Mouse (Mus musculus) spleen, postnatal 10 days (tissue): ENCODE measurements around the gene Dnaja3.

Experiments used
- DNase-seq, 2 experiments: peaks; one replicate each; pipeline ENCODE4 v3.0.0; 2021 to 2022; ENCODE audit warnings: low spot score in 2 of 2

Dnaja3 gene

DNA sequence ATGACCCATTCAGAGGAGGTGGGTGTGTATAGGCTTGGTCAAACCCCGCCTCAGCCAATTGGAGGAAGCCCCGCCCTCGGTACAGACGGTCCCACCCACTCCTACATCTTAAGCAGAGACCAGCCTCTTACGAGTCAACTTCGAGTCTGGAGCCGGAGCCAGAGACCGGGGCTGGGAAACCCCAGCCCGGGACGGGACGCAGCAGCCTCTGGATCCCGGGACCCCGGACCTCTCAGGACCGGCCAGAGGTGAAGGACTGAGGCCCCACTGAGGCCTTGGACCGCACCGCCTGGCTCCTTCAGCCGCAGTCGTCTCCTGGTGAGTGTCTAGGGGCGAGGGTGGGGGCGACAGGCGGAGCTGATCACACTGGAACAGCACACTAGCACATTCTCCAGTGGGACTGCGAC lies at the start of gene Dnaja3, which contains the start of gene Vasn:
Dnaja3 (plus strand) TSS at position 159 of the 407 bp plus-strand sequence.
Vasn (plus strand) TSS at position 111 of the 407 bp plus-strand sequence.
- peak; percentile 60 to 85 for DNase-seq

DNA sequence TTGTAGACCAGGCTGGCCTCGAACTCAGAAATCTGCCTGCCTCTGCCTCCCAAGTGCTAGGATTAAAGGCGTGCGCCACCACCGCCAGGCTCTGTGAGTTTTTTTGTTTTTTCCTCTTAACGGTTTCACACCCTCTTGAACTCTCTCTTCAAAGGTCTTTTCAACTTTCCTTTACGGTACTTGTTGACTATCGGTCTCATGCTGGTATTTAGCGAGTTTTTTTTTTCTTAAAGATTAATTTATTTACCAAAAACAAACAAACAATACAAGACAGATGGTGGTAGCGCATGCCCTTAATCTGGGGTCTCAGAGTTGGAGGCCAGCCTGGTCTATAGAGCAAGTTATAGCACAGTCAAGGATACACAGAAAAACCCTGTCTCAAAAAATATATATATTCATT lies 49.6 kb upstream of the Dnaja3 start:
- no peak for DNase-seq

DNA sequence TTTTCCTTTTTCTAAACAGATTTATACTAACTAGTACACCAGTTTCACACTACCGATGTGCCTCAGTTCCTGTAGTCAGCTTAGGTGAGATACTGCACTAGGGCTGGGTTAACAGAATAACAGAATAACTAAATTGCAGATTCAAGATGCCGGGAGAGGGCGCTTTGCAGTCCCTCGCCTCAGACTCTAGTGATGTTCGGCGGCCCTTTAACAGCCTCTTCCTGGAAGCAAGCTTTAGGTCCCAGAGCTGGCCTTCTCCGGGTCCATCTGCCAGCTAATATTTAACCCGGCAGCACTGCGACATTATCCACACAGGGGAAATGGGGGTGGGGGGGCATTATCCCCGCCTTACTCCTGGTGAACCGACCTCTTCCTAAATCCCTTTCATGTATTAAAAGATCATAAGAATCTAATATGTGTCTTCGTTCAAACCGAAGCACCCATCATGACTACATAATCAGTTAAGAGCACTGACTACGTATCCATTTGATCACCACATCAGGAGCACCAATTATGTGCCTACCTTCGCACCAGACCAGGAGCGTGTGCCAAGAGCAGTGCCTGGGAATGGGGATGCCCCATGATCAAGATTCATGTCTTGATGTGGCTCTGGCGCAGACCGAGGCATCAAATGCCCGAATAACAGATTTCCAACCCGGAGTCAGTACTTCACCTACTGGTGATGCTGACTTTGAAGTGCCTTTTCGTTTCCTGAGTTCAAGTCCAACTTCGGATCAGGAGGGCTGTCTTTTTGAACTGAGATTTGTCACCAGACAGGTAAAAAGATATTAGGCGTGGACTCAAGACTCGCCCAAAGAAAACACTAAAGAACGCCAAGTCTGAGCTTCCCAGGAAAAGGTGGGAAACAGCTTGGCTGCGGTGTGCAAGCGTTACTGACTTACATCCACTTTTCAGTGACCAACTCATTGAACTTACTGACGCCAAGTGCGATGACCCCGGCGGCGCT lies 46.6 kb upstream of the Dnaja3 start:
- peak in 1 of 2 experiments; percentile 65 for DNase-seq

DNA sequence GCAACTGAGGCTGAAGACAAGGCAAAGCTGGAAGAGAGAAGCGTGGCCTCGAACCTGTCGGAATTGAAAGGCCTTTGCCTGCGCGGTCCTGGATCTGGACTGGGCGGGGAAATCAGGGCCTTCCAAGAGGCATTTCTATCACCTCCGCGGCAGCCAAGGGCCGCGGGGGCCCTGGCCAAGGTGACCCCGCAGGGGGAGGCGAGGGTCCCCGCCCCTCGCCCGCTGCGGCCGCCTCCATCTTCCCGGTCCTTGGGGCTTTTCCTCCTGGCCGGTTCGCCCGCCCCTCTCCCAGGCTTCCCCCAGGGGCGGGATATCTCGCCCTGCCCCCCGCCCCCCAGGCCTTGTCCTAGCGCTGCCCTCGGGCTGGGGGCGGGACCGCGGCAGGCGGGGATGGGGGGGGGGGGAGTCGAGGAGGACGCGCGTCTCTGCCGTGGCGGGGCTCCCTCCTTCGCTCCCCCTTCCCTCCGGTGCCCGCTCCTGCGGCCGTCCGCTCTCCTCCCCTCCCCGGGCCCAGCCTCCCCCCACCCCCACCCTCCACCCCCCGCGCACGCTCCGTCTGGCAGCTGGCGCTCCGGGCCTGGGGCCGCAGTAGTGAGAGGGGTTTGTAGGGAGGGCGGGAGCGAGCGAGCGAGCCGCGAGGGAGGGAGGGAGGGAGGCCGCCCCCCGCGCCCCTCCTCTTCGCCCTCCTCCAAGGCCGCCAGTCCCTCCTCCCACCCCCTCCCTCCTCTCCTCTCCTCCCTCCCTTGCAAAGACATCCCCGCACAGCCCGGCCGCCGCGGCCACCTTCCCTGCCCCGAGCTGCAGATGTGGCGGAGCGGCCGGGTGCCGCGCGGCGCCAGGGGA lies 45.6 kb upstream of the Dnaja3 start, which contains the start of gene Glis2:
Glis2 (plus strand) TSS at position 743 of the 843 bp plus-strand sequence.
- DNase-seq, result no peak

DNA sequence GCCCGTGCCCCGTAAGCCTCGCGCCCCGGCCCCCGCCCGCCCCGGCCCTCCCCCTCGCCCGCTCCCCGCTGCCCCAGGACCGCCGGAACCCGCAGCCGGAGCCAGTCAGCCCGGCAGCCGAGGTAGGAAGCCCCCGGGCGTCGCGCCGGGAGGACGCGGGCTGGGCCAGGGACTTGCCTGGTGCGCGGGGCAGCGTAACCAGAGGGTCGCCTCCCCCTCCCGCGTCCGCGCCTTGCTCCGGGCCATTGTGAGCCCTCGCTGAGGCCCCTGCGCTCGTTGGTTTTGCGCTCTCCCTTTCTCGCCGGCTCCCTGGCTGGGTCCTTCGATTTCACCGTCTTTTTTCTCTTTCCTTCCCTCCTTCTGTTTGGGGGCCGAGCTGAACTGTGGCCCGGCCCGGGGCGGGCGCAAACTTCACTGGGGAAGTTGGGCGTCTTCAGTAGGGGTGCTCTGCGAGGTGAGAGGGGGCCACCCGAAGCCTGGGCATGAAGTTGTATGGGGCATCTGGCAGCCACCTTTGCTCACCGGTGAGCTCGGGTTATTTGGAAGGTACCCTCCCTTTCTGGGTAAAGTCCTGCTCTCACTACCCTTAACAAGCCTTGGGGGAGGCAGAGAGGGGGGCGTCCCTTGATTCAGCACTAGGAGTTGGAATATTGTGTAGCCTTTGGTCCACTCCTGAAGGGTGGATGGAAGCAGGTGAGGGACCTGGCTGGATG lies 44.8 kb upstream of the Dnaja3 start:
- peak in 1 of 2 experiments; percentile 29 for DNase-seq

DNA sequence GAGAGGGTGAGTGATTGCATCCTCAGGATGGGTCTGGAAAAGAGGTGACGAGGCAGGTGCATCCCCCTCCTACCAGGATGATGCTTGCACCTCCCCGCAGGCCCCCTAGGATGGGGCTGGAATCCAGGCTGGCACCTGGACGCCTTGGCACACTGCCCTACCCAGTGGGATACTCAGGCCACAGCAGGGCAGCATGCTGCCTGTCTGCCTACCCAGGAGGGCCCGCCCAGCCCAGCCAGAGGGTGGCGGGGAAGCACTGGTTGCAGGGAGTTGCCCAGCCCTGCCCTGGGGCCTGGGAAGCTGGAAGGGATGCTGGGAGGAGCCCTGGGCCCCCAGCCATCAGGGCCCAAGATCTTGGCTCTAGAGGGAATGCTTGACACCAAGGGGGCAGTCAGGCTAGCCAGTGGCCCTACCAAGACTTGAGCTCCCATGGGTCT lies 44.2 kb upstream of the Dnaja3 start:
- DNase-seq, result peak in 1 of 2 experiments; percentile 26

DNA sequence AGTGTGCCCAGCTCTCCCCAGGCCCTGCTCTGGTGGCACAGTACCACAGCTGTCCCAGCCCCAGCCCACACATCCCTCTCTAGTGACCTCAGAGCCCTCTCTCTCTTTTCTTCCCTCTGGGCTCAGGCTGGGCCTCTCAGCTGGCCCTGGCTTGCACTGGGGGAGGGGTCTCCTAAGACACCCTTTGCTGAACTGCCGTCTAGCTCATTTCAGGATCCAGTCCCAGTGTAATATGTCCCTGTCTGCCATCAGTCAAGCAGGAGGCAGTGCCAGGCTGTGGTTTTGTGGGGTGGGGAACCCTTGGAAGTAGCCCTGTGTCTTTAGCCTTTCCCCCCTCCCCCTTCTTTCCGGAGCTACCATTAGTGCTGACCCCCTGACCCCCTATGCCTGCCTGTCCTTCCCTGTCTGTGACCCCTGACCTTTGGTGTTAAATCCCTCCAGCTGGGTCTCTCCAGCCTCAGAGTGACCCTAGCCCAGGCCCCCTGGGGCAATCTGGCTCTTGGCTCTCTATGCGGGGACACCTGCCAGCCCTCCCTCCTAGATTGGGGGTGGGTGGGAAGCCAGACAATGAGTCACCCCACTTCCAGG lies 43.6 kb upstream of the Dnaja3 start:
- DNase-seq, result no peak

DNA sequence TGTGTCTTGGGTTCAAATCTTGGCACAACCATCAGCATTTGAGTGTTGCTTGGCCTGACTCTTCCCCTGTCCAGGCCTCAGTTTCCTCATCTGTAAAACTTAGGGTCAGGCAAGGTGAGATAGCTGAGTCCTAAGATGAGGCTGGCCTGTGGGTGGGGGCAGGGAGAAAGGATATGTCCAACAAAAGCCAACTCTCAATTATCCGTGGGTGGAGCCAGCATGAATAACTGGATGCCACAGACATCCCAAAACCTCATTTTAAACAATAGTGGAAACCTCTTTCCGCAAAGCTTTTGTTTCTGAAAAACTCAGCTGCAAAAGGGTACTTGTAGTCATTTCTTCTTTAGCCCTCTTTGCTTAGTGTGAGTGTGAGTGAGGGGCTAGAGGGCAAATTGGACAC lies 43.0 kb upstream of the Dnaja3 start:
- no peak for DNase-seq

DNA sequence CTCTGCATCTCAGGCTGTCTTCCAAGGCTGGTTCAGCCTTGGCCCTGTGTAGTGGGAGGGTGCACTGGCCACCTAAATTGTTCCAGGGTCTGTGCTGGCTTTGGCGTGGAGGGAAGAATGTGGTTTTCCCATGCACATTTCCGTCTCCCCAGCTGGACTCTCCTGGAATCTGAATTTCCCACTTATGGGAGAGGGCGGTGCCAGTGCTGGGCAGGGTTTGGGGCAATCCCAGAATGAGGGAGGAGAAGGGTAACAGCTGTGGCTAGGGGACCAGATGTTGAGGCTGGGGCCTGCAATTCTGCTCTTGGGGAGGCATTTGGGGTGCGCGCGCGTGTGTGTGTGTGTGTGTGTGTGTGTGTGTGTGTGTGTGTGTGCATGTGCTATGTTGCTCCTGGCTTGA lies 42.5 kb upstream of the Dnaja3 start:
- no peak for DNase-seq

DNA sequence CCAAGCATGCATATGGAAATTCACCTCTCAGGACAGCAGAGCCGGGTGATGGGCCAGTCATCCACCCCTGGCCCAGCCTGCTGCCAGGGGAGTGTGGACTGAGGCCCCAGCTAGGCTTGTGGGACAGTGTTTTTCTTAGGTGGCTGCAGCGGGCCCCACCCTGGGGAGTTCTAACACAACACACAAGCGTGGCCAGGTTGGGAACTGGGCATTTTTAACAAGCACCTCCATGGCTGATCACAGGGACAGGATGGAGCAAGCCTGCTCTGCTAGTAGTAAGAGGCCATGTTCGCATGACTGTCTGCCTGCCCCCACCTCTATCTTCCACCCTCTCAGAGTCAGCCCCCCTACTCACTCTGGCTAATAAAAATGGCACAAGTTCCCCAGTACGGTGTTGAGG lies 41.7 kb upstream of the Dnaja3 start:
- DNase-seq, result no peak

DNA sequence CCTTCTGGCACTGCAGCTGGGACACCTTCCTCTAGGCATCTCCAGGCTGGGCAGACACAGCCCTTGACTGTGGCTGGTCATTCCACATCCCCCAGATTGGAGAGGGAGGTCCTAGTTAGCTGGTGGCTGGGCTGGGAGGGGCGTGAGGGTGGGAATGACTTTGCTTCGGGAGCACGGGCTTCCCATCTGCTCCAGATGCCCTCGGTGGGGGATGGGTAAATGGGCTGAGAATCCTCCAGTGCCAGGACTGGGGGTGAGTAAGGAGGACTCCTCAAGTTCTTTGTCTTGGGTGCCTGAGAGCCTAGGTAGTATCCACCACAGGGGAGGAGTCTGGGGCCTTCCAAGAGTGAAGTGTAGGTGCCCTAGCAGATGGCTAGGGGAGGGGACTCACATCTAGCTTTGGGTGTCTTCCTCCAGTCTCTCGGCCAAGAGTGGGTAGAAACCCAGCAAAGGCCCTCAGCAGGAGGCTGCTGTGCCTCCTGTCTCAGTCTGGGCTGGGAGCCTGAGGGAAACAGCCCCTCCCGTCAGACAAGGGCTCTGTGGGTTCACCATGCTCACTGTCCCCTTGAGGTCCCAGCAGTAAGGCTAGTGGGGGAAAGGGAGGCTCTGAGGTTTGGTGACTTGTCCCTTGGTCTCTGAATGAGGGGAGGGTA lies 40.8 kb upstream of the Dnaja3 start:
- no peak for DNase-seq

DNA sequence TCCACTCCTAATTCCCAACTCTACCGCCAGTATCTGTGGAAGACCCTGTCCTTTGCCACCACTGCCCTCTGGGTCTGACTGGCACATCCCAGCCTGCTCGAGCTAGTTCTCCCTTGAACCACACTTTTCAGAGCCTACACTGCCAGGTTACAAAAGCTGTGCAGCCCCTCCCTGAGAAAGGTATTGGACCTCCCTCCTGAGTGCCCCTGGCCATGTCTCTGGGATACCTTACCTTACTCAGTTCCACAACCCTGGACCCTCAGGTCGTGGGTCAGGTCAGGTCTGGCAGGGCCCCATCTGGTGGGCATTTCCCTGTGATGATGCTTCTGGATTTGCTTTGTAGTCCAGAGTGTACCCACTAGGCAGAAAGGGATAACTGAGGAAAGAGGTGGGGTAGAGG lies 40.2 kb upstream of the Dnaja3 start:
- DNase-seq, result no peak

DNA sequence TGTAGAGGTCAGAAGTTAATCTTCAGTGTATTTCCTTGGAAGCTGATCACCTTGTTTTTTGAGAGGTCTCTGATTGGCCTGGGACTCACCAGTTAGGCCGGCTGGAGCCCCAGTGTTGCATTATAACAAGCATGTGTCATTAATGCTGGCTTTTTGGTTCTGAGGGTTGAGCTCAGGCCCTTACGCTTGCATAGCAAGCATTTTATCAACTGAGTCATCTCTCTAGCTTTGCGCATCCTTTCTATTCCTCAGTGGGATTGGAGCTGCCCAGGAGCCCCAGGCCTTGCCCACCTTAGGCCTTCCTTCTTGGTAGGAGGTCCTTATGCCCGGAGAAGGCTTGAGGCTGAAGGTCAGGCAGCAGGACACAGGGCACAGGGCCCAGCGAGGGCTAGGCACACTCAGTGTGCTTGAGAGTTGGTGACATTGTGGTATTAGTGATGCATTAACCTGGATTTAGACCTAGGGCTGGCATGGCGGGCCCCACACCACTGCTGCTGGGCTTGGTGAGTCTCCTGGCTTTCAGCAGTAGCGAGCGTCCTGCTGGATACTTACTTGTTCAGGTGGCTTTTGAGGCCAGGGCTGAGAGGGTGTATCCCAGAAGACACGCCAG lies 39.0 kb upstream of the Dnaja3 start:
- no peak for DNase-seq

DNA sequence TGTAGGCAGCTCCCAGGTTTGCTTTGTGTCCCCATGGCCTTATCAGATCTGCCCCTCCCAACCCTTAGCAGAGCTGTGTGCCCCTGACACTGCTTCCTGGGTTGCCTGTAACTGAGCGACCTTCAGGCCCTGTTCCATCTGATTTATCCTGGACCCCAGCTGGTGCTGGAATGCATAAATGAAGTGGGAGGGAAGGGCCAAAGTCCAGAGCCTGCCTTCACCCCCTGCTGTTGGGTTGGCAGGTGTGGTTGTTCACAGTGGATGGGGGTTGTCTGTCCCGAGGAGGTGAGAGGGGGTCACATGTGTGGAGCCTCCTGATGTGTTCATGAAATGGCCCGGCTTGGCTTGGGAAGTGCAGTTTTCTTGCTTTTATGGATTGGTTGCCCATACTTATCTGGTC lies 37.6 kb upstream of the Dnaja3 start:
- DNase-seq, result no peak

DNA sequence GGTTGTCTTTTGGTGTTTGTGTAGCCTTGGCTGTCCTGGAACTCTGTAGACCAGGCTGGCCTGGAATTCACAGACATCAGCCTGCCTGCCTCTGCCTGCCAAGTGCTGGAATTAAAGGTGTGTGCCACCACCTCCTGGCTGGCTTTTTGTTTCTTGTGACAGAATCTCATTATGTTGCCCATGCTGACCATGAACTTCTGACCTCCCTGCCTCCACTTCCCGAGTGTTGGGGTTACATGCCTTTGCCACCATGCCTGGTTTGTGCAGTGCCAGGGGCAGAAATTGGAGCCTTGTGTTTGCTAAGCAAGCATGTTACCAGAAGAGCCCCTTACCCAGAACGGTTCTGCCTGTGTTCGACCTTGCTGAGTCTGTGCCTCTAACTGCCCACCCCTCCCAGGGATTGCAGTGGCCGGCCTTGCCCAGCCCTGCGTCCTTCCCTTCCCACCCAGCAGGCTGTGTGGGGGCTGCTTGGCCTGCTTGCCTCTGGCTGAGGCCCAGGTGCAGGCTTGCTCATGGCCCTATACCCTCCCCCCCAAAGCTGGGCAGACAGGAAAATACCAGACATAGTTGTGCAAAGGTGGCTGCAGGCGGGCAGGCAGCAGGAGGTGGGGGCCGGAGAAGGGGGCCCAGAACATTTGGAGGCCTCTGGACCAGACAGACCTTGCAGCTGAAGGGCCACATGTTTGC lies 36.9 kb upstream of the Dnaja3 start:
- DNase-seq, result peak in 1 of 2 experiments; percentile 10

DNA sequence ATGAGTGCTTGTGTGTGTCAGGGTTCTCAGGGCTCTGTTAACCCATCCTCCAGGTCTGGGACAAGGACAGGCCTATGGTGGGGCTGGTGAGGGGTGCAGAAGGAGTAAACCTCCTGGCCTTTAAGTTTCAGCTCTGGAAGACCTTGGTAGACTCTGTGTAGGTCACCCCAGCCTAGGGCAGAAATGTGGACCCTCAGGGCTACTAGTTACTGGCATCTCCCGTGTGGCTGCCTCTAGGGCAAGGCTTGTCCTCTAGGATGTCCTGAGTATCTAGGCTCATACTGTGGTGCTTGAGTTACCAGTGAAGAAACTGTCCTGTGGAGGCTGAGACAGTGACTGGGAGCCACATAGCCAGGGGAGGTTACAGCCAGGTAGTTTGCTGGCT lies 36.3 kb upstream of the Dnaja3 start:
- no peak for DNase-seq

DNA sequence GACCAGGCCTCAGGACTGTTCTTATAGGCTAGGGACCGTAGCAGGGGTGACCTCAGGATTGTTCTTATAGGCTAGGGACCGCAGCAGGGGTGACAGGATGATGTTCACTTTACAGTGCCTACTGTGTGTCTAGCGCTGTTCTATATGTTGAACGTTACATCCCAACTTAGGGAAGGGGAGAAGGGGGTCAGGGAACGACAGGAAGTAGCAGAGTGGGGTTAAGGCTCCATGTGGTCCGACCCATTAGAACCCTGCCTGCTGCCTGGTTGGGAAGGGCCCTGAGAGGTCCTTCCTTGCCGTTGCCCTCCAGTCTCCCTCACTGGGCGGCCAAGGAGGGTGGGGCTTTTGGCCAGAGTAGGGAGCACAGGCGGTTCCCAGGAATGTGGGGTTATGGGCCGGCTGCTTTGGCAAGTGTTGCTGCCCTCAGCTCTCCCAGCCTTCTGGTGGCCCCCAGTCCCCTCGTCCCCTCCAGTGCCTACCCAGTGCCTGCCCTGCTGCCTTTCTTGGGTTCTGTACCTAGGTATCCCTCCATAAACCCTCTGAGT lies 35.4 kb upstream of the Dnaja3 start:
- DNase-seq, result peak in 1 of 2 experiments; percentile 12

DNA sequence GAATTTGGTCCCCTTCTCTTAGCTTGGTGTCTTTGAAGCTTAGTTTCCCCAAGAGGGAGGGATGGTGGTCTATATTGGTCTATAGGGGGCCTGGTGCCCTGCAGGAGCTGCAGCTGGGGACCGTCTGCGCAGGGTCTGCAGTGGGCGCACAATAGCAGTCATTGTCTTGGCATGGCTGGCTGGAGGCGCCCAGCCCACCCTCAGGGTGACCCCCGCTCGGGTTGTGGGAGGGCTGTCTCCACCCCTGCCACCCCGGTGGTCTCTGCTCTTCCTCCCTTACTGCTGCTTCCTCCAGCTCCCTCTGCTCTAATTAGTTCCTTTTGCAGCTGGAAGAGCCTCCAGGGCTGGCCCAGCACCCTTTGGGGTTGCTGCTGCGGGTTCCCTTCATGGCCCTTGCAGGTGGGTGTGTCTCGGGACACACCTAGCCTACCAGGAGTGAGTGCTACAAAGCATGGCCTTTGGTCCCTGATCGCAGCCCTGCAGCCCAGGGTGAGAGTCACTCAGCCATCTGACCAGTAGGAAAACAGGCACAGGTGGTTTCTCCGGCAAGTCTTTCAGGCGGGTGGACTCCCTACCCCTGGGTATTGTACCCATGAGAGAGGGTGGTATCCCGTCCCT lies 34.2 kb upstream of the Dnaja3 start:
- DNase-seq, result no peak
